Comparison of ENCODE assay signal across 11 mouse cellular contexts in the genomic region with DNA sequence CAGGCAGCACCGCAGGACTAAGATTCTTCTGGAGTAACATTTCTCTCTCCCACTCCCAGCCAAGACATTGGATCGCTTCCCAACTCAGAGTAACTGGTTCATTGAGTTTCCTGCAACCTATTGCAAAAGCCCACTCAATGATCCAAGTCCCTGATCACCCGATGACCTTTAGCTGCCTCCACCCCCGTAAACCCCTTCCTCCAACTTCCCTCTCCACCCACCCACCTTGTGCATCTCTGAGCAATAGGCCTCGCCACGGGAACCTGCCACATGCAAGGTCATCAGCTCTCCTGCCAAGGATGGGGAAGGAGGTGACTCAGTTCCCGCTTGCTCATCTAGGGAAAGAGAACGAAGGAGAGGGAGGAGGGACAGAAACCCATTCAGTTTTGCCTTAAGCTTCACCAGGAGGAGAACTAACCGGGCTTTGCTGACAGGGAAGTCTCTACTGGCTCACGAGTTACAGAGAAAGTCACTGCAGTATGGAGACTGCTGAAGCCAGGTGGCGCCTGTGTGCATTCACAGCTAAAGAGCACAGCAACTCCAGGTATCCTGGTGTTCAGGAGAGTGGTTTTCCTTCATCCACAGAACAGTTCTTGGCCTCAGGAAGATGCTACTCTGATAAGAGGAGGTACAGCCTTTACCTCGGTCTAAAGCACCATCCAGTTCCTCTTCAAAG. TPM values are rescaled to one million over a fixed set of nuclear protein-coding genes. Genes with fewer than 3 reads are reported as not detected.
DNase-seq lines count a peak whose midpoint lies in the region; ATAC-seq and TF ChIP-seq lines count a peak whose summit lies in the region.
"Had no signal": no experiment of that assay in that cellular context is flagged by ENCODE, and none has a peak within 500 bp of the region (broad histone marks: within the 10 kb centered on the region; RNA-seq: fewer than 3 reads in every experiment).

No protein-coding gene starts in this region.

- TF ChIP-seq RAD21 in MEL (IDR thresholded peaks at IDR 0.05; ENCODE audit: low read depth, low read length), result no peak

- peak; percentile 13 to 60 (median 52); a peak in 4 of 6 replicates for TF ChIP-seq CTCF in MEL (IDR thresholded peaks at IDR 0.05 in 2 of 3, conservative IDR thresholded peaks at IDR 0.05 in 1 of 3; ENCODE audit: control insufficient read depth in 1 of 3, insufficient read depth in 1 of 3, low read depth in 2 of 3, low read length in 3 of 3, poor library complexity in 1 of 3, severe bottlenecking in 1 of 3)

- ATAC-seq in monocyte, adult 5-6 weeks (replicated peaks; ENCODE audit: insufficient number of reproducible peaks, low FRiP score, low TSS enrichment, poor library complexity, severe bottlenecking), result no peak

- H3K9ac ChIP-seq in MEL (ENCODE audit: control insufficient read depth, low read depth, low read length, poor library complexity, severe bottlenecking), result no peak overlapping the region
- H3K9ac ChIP-seq: midbrain, embryonic 12.5 days had no signal

- TF ChIP-seq EP300 in MEL (IDR thresholded peaks at IDR 0.05; ENCODE audit: low read depth in 1 of 2, low read length in 2 of 2), result no peak

- no peak for TF ChIP-seq POLR2A in MEL (IDR thresholded peaks at IDR 0.05; ENCODE audit: control insufficient read depth in 1 of 2, insufficient read depth in 1 of 2, low read depth in 1 of 2, low read length in 2 of 2, poor library complexity in 1 of 2)

- peaks cover 0 to 4% of the 10 kb centered on the region in 2 experiments; a peak in 1 of 4 replicates for H3K36me3 ChIP-seq in MEL (ENCODE audit: control insufficient read depth in 1 of 2, insufficient read depth in 2 of 2, low read length in 2 of 2)
- H3K36me3 ChIP-seq: limb, embryonic 10.5 days; midbrain, embryonic 12.5 days had no signal

- DNase-seq in cerebellum, postnatal 10 days, result peak; percentile 58 to 60
- no peak for DNase-seq in cerebellum, adult 8-10 months
- peak; percentile 43 to 47 for DNase-seq in kidney, postnatal 4 days
- DNase-seq in kidney, postnatal 10 days, result no peak
- peak; percentile 34 for DNase-seq in MEL (ENCODE audit: low read depth, low spot score)
- DNase-seq in gonadal fat pad, adult 2 months (ENCODE audit: low read depth), result peak; percentile 40
- DNase-seq in layer of hippocampus, adult 9-11 months, result no peak
- DNase-seq: thymus, postnatal 14 days had no signal

- no peak overlapping the region for H3K27ac ChIP-seq in MEL (ENCODE audit: control insufficient read depth, low read depth, low read length)
- H3K27ac ChIP-seq: limb, embryonic 10.5 days; midbrain, embryonic 12.5 days had no signal

- no peak overlapping the region for H3K4me3 ChIP-seq in MEL (ENCODE audit: control insufficient read depth in 1 of 2, insufficient read depth in 1 of 2, low read depth in 2 of 2, low read length in 2 of 2)
- H3K4me3 ChIP-seq: limb, embryonic 10.5 days; midbrain, embryonic 12.5 days had no signal

- peaks cover 0 to 14% of the 10 kb centered on the region in 2 experiments; a peak in 3 of 4 replicates for H3K4me1 ChIP-seq in MEL (ENCODE audit: control insufficient read depth in 1 of 2, insufficient read depth in 2 of 2, low read length in 2 of 2)

- no peaks in the 10 kb centered on the region for H3K79me2 ChIP-seq in MEL (ENCODE audit: control insufficient read depth, insufficient read depth, low read length, poor library complexity)

- H3K27me3 ChIP-seq in MEL (ENCODE audit: control insufficient read depth in 1 of 2, insufficient read depth in 2 of 2, low read length in 2 of 2), result no peaks in the 10 kb centered on the region

- H3K9me3 ChIP-seq in MEL (replicated peaks; ENCODE audit: insufficient read depth, low read length), result no peaks in the 10 kb centered on the region
- H3K9me3 ChIP-seq: limb, embryonic 10.5 days; midbrain, embryonic 12.5 days had no signal

TF ChIP-seq in MEL, 35 proteins besides CTCF, POLR2A, EP300 and RAD21:
- no peak for TF ChIP-seq NELFE (IDR thresholded peaks at IDR 0.05; ENCODE audit: low read depth, low read length)
- TF ChIP-seq SMC3 (IDR thresholded peaks at IDR 0.05; ENCODE audit: low read depth, low read length), result peak; percentile 47

RNA-seq across cellular contexts. Expression of a gene that starts 7.2 kb away (rescaled TPM):
- total RNA-seq in MEL (2012; rRNA removed), result not detected in 2 replicates
- not detected for polyA plus RNA-seq in MEL (2012; ENCODE audit: insufficient read depth in 1 of 2, insufficient read length in 2 of 2, low read depth in 1 of 2, low replicate concordance in 2 of 2, missing spikeins in 1 of 2)
- polyA plus RNA-seq in gonadal fat pad, adult 2 months (2012; rRNA removed), result 1.6 TPM in 2 replicates
- not detected in 3 replicates for total RNA-seq in monocyte, adult 5-6 weeks (2017)

Comparison
In these comparisons a context has a peak if more than half of its experiments do, and no peak if none do; other contexts are left out.
1. DNase-seq: peak in cerebellum, postnatal 10 days (2 of 2), kidney, postnatal 4 days (2 of 2), MEL (single experiment) and gonadal fat pad, adult 2 months (single experiment); none in cerebellum, adult 8-10 months (single experiment), kidney, postnatal 10 days (single experiment) and layer of hippocampus, adult 9-11 months (single experiment).